Mouse (Mus musculus) subcutaneous adipose tissue, adult 2 months (tissue): Measurements from ENCODE around the gene Ttc37. TPM values are rescaled to one million over a fixed set of nuclear protein-coding genes. Genes with fewer than 3 reads are reported as not detected.

ENCODE experiments used
- polyA plus RNA-seq: library from polyadenylated mRNA; depleted of rRNA; stranded (reverse); fragments of >200 nt; gene quantifications from 2 replicates; pipeline ENCODE4 v1.2.3, GENCODE M21; 2012; ENCODE audit warnings: low replicate concordance; rRNA removed

The Ttc37 gene
- polyA plus RNA-seq: 7.7 and 11.3 TPM in 2 replicates

DNA sequence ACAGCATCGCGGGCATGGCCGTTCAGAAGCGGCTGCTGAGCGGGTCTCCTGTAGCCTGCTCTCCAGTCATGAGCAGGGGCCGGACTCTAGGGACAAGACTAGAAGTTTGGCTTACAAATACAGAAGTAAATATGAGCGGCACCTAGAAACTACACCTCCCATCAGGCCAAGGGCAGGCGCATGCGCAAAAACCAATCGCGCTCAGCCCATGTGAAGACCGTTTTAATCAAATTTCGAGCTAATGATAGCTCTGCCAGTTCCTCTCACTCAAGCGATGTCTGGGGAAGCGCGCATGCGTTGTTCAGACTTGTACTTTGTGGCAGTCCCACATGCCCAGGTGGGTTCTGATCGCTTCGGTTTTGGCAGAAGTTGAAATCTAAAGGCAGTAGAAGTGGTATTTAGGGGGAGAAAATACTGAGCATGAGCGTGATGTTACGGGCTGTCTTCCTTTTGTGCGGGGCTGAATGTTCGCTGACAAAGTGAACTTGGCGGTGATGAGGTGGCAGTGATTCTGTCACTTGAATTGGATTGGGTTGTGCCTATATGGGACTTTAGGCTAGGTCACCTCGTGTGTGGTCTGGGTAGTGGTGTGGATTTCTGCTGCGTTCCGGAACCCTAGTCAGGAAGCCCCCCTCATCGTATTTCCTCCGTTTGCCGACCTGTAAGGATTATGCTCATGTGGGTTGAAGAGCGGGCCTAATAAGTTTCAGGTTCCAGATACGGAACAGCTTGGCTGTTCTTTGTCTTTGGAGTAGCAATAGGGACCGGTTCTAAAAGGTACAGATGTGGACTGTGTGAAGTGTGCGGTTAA lies at the start of gene Ttc37, which contains the start of gene Arsk:
Ttc37 (plus strand) TSS at position 242 of the 811 bp plus-strand sequence.
Arsk (minus strand) TSS at position 168 of the 811 bp plus-strand sequence.

DNA sequence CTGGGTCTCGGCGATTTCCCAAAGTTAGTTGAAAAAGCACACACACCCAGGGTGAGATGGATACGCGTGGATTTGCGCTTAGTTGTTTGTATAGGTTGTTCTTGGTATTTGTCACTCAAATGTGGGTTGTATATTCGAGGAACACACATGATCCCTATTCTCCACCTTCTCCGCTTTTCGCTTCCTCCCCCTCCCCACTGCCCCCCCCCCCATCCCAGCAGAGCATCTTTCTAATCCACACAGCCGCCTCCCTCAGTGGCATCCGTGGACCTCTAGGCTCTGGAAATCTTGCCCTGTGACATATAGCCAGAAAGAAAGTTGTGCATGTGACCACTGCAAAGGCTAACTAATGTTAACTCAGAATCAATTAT lies 41.7 kb upstream of the Ttc37 start, which contains the start of gene Gpr150:
Gpr150 (minus strand) TSS at position 101 of the 371 bp plus-strand sequence.

Other genes with a start within 250 kb of the Ttc37 start
- gene Rhobtb3, start 154.8 kb upstream of the Ttc37 start, polyA plus RNA-seq: 5.2 and 16.2 TPM in 2 replicates
- not detected in 2 replicates for gene Spata9, start 131.6 kb upstream of the Ttc37 start, polyA plus RNA-seq
- 8.1 and 8.9 TPM in 2 replicates for gene Rfesd, start 80.0 kb upstream of the Ttc37 start, polyA plus RNA-seq
- 0.15 TPM in 1 of 2 replicates, not detected in the other for gene Gpr150, start 41.7 kb upstream of the Ttc37 start, polyA plus RNA-seq
- 5.6 and 9.0 TPM in 2 replicates for gene Arsk, start 74 bp upstream of the Ttc37 start, polyA plus RNA-seq
- gene Fam81b, start 206.3 kb downstream of the Ttc37 start, polyA plus RNA-seq: not detected in 2 replicates